Mouse (Mus musculus): ENCODE results near the gene Sirt5.

Sirt5 gene

GRCm38 (mm10) chr13:43374205-43374604, 8.9 kb downstream of the Sirt5 start:
- no peak for DNase-seq (ENCODE audit: low read depth, low spot score)

GRCm38 (mm10) chr13:43374918-43375432, 9.7 kb downstream of the Sirt5 start:
- DNase-seq (ENCODE audit: low read depth, low spot score), result no peak

- DNase-seq (ENCODE audit: low read depth, low spot score), result no peak
These were observed 14.7 kb downstream of the Sirt5 start for GRCm38 (mm10) chr13:43379989-43380388.

- no peak for DNase-seq (ENCODE audit: low read depth, low spot score)
These were observed 20.0 kb downstream of the Sirt5 start for GRCm38 (mm10) chr13:43385321-43385720.

GRCm38 (mm10) chr13:43397700-43398296, 32.5 kb downstream of the Sirt5 start:
- no peak for DNase-seq (ENCODE audit: low read depth, low spot score)

- DNase-seq (ENCODE audit: low read depth, low spot score), result peak; percentile 91
These were observed 33.2 kb downstream of the Sirt5 start, which contains the start of gene Nol7 for GRCm38 (mm10) chr13:43398297-43399080. TSS of gene Nol7 (plus strand) at chr13:43398390.

- DNase-seq (ENCODE audit: low read depth, low spot score), result no peak
These were observed 34.3 kb downstream of the Sirt5 start for GRCm38 (mm10) chr13:43399576-43399975.

GRCm38 (mm10) chr13:43412311-43412710, 47.0 kb downstream of the Sirt5 start:
- DNase-seq (ENCODE audit: low read depth, low spot score), result no peak

GRCm38 (mm10) chr13:43413611-43414010, 48.3 kb downstream of the Sirt5 start:
- DNase-seq (ENCODE audit: low read depth, low spot score), result no peak

- DNase-seq (ENCODE audit: low read depth, low spot score), result no peak
These were observed 50.0 kb downstream of the Sirt5 start for GRCm38 (mm10) chr13:43415249-43415648.

- no peak for DNase-seq (ENCODE audit: low read depth, low spot score)
These were observed 63.1 kb downstream of the Sirt5 start for GRCm38 (mm10) chr13:43428436-43428835.

GRCm38 (mm10) chr13:43433395-43433794, 68.1 kb downstream of the Sirt5 start:
- no peak for DNase-seq (ENCODE audit: low read depth, low spot score)

GRCm38 (mm10) chr13:43440376-43440775, 75.1 kb downstream of the Sirt5 start:
- DNase-seq (ENCODE audit: low read depth, low spot score), result no peak

- DNase-seq (ENCODE audit: low read depth, low spot score), result no peak
These were observed 77.3 kb downstream of the Sirt5 start for GRCm38 (mm10) chr13:43442551-43442950.

- no peak for DNase-seq (ENCODE audit: low read depth, low spot score)
These were observed 78.4 kb downstream of the Sirt5 start for GRCm38 (mm10) chr13:43443706-43444105.

- DNase-seq (ENCODE audit: low read depth, low spot score), result no peak
These were observed 79.4 kb downstream of the Sirt5 start for GRCm38 (mm10) chr13:43444717-43445116.

Measured in retina, postnatal 7 days (tissue).